Mouse (Mus musculus) neural tube, embryonic 10.5 days (tissue): ENCODE data around the gene Cks1b.

Source experiments
- DNase-seq: peaks from one replicate; pipeline ENCODE4 v3.0.0-alpha.2; 2017; ENCODE audit warnings: low spot score; ENCODE audit errors: extremely low spot score

Cks1b gene

DNA sequence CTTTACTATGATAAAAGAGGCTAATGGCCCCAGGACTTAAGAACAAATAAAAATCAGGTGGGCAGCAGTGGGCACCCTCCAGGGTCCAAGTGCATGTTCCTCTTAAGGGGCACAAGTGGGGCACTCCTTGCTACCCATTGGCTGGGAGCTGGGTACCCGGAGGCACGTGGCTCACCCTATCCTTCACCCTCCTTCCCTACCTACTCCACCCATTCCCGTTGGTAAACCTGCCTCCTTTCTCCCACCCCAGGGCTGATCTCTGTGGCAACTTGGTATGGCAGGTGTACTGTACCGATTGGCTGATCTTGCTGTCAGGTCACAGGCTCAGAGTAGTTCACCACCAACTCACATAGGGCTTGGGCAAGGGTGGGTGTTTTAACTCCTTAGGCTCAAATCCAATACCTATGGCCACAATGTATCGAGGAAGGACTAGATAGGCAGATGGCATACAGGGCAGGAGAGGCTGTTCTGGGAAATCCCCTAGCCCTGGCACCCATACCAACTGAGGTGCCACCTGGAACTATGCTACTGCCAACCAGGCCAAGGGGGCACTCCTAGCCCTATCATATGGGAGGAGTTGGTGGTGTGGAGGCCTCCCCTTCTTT lies 34.4 kb downstream of the Cks1b start:
- no peak for DNase-seq

DNA sequence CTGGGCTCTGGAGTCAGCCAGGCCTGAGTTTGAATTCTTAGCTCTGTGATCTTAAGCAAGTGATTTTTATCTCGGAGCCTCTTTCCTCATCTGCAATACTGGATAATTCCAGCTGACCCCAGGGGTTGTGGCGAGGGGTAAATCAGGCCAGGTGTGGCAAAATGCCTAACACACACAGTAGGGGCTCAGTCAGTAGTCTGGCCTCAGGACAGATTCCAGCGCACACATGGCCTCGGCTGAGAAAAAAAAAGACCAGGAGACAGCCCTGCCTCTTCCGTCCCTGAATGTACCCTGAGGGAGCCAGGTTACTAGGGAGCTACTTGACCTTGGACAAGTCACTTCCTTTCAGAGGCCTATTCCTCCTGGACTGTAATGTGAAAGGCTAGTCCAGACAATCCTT lies 35.2 kb downstream of the Cks1b start:
- no peak for DNase-seq

DNA sequence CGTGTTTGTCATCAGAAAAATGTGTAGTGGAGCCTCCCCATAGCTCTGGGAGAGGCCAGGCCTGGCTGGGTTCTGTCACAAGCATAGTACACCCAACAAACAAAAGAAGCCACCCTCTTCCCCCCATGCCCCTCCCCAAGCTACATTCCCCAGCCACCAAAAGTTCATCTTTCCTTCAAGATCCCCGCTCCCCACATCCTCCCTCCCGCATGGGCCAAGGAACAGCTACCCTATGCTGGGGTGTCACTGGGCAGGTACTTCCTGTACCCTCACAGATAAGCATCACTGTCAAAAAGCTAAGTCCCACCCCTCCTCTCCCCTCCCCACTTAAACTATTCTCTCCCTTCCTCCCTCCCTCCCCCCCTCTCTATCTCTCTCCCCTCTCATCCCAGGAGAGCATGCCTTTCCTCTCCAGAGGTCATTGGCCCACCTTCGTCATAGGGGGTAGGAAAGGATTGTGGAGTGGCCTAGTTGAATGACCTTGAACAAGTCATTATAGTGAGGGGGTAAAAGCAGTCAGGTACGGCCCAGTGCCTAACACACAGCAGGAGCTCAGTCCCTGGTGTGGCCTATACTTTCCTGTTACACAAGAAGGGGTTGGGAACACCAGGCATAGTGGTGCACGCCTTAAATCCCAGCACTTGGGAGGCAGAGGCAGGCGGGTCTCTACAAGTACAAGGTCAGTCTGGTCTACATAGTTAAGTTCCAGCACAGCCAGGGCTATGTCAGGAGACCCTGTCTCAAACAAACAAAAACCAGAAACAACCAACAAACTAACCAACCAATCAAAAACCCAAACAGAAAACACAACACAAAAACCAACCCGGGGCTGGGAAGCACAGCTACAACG lies 35.9 kb downstream of the Cks1b start:
- DNase-seq = no peak

DNA sequence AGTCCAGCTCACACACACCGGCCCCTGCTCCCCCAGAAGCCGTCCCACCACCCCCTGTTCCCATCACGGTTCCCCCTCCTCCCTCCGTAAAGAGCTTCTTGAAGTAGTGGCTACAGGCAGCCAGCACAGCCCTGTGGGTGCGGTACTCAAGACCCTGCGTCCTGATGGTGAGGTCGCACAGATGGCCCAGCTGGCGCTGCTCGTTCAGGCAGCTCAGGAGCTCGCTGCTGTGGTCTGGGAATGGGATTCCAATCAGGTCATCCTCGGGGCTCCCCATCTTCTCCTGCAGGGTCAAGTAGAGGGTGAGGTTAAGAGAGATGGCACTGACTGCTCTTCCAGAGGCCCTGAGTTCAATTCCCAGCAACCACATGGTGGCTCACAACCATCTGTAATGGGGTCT lies 37.0 kb downstream of the Cks1b start:
- DNase-seq = no peak

DNA sequence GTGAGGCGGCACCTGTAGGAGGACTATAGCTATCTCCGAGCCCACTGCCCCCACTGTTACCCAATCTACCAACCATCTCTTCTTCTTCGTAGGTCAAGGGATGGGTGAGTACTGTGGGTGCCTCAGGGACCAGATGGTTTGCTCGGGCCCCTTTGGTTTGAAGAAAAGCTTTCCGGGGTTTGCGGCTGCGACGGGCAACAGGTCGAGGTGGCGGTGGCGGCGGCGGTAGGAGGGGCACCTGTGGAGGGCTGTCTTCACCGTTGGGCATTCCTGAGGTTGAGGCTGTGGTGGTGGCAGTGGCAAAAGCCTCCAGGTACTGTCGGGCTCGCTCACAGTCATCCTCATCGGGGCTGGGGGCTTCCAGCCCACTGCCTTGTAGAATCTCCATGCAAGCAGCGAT lies 37.5 kb downstream of the Cks1b start:
- DNase-seq = no peak

DNA sequence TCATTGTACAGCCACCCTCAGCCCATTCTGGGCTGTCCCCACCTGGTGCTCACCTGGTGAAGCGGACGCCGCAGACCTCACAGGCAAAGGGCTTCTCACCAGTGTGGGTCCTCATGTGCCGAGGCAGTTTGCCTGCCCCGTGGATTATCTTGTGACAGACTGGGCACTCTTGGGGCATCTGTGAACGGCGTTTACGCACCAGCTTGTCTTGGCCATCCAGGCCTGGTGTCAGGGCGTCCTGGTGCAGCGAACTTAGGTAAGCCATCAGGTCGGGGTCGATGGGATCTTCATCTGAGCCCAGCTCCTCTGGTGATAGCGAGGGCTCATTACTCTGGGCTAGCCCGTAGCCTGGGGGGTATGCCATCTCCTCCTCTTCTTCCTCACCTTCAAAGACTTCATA lies 37.9 kb downstream of the Cks1b start:
- DNase-seq = no peak

DNA sequence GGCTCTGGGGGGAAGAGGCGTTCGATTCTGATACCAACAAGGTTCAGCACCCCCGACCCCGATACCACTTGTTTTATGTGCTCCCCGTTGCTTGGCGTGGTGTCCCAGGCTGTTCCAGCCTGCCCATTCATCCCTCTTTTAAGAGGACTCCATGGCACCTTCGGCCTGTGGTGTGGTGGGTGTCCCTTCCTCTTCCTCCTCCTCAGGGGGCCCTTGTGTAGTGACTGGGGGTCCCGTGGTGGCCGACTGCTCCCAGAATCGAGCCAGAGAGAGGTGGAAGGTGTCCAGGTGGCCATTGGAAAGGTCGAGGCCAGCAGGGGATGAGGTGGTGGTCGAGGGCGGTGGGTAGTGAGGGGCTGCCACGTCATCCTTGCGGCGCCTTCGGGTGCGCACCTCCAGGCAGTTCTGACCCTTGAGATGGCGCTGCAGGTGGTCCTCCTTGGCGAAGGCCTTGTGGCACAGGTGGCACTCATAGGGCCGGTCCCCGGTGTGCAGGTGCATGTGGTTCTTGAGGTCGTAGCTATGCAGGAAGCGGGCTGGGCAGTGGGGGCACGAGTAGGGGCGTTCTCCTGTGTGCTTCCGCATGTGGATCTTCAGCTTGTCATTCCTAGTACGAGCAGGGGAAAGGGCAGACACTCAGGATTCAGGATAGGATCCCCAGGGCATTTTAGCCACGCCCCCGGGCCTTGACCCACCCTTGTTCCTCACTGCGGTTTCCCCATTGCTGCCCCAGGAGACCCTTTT lies 38.6 kb downstream of the Cks1b start:
- no peak for DNase-seq

DNA sequence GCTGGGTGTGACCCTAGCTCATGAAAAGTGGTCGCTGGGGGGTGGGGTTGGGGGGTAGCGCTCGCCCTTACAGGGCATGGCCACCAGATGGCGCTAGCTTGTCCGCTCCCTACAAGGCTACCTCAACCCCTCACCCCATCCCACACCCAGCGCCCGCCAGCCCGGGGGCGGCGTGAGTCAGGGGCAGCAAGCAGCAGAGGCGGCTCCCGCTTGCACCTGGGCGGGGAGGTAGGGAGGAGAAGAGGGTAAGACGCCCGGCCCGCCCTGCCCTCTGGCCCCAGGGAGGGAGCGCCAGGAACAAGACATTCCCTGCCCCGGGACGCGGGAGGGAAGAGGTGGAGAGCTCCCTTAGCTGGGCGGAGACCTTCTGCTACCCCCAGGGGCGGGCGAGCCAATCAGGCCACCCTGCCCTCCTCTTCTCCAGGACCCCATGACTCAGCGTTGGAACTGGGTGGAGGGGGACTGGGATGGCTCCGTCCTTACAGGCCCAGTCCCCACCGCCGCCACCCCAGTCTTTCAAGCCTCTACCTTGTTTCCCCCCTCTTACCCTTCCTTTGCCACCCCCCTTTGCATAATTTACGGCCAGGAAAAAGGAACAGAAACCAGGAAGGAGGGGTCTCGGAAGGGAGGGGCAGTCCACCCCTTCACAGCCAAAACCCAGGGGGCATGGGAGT lies 39.7 kb downstream of the Cks1b start:
- DNase-seq = peak; percentile 92

DNA sequence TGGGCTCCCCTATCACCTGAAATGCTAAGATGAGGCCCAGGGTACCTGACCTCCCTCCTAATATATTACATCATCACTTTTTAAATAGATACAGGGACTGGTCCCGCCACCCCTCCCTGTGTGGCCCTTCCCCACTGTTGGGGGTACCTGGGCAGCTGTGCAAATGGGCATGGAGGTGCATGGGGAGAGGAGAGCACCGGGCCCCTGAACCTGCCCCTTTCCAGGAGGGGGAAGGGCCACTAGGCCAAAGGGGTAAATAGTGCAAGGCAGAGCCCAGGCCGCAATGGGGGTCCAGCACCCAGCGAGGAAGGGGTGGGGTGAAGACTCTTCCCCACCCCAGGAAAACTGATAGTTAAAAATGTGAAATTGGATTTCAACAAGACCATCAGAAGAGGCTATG lies 40.4 kb downstream of the Cks1b start:
- no peak for DNase-seq

DNA sequence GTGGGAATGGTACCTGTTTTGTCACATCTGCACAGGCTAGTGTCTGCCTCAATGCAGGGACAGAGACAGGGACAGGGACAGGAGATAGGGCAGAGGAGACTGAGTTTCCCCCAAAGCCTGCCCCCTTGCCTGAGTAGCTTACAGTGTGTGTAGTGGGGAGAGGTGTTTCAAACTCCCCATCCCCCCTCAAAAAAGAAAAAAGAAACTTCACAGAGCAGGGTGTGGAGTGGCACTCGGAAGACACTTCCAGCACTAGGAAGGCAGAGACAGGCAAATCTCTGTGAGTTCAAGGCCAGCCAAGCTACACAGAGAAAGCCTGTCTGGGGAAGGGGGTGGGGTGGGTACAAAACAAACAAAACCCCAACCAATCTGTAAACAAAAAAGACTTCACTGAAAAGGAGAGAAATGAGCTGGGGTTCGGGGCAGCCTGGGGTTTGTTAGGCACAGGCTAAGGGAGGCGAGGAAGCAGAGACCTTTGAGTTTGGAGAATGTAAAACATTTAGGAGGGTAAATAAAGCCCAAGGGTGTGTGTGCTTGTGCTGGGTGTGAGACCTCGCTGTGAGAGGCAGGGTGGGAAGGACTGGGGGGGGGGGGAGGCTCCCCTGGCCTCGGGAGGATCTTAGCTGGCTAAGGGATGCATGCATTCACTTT lies 44.5 kb downstream of the Cks1b start:
- no peak for DNase-seq

DNA sequence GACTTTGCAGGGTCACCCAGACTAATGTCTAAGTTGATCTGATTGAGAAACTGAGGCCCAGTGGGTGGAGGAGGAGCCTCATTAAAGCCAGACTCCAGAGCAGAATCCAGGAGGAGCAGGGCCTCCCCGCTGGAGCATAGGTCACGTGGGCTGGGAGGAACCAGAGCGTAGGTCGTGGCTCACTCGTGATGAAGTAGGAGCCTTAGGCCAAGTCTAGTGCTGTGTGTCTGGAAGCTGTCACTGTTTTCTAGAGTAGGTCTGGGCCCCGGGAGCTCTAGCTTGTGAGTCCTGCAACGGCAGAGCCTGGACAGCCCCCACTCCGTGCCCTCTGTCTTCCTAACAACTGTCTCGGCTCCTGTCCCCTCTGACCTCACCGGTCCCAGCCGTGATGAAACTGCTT lies 50.8 kb downstream of the Cks1b start:
- no peak for DNase-seq

DNA sequence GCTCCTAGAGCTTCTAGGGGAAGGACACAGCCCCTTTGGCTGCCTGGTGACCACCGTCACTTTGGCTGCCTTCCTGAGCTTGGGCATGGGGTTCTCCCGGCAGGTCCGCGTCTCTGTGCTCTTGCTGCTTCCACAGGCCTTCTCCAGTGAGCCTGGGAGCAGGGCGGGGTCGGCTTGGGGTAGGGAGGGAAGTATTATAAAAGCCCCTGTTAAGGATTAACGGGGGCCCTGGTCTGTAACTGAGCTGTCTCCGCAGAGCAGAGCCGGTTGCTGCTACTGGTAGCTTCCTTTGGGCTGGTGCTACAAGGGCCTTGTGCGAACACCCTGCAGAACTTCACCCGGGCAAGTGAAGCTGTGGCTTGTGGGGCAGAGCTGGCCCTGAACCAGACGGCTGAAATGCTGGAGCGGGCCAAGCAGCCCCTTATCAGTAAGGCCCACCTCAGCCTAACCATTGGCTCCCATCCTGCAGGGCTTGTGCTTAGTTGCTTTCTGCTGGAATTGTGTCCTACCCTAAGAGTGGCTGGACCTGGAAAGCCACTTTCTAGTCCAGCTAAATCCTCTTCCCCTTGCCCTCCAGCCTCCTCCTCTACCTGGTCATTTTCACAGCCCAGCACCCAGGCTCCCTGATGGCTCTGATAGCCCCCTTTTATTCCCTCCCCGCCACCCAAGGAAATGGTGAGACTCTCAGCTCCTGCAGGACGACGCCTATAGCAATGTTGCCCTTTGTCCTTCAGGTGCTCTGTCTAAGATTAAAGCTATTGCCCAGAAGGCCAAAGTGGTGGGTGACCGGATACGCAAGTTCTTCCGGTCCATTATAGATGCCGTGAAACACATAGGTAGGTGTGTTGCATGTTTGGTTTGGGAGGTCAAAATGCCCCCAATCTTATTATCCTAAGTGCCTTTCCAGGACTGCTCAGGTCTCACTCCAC lies 52.4 kb downstream of the Cks1b start:
- DNase-seq = no peak
